Mouse (Mus musculus) stomach, postnatal 0 days (tissue): ENCODE measurements around the gene Fam184b. TPM values are rescaled to one million over a fixed set of nuclear protein-coding genes. Genes with fewer than 3 reads are reported as not detected.

ENCODE experiments used
- ATAC-seq: fragments of 200-750 bp; cut with Nextera tagmentation; 2 replicates; pipeline ENCODE4 v1.8.0; 2017; ENCODE audit not compliant: low FRiP score, low TSS enrichment
- DNase-seq: peaks from one replicate; pipeline ENCODE4 v3.0.0-alpha.2; 2016; ENCODE audit warnings: low spot score
- H3K27ac ChIP-seq: fragments of 300-500 bp; sonication (generic); replicated peaks from 2 replicates; pipeline ENCODE4 v1.5.1; 2014; ENCODE audit warnings: mild to moderate bottlenecking, control low read depth
- H3K27me3 ChIP-seq: fragments of 300-500 bp; sonication (generic); 2 replicates; pipeline ENCODE4 v1.6.1; 2014; ENCODE audit warnings: low read length; ENCODE audit not compliant: control insufficient read depth, insufficient read depth
- H3K36me3 ChIP-seq: fragments of 300-500 bp; sonication (generic); 2 replicates; pipeline ENCODE4 v1.6.1; 2014; ENCODE audit warnings: low read length, mixed read lengths; ENCODE audit not compliant: control insufficient read depth, insufficient read depth
- H3K4me1 ChIP-seq: fragments of 300-500 bp; sonication (generic); replicated peaks from 2 replicates; pipeline ENCODE4 v1.6.1; 2014; ENCODE audit warnings: antibody characterized with exemption; ENCODE audit not compliant: control insufficient read depth, insufficient read depth
- H3K4me2 ChIP-seq: fragments of 300-500 bp; sonication (generic); replicated peaks from 2 replicates; pipeline ENCODE4 v1.6.1; 2014; ENCODE audit warnings: low read depth, mild to moderate bottlenecking, control low read depth, moderate library complexity
- H3K4me3 ChIP-seq: fragments of 300-500 bp; sonication (generic); 2 replicates; pipeline ENCODE4 v1.5.1; 2014; ENCODE audit warnings: low read depth, low read length, control low read depth
- H3K9ac ChIP-seq: fragments of 300-500 bp; sonication (generic); 2 replicates; pipeline ENCODE4 v1.6.1; 2014; ENCODE audit warnings: mild to moderate bottlenecking, low read length, control low read depth, mixed read lengths
- H3K9me3 ChIP-seq: fragments of 300-500 bp; sonication (generic); 2 replicates; pipeline ENCODE4 v1.6.1; 2016; ENCODE audit warnings: low read length; ENCODE audit not compliant: control insufficient read depth
- CTCF ChIP-seq: IDR thresholded peaks from 2 replicates; pipeline ENCODE4 v1.5.1; 2016; ENCODE audit warnings: antibody characterized with exemption, low read depth, mild to moderate bottlenecking, moderate library complexity
- EP300 ChIP-seq: optimal IDR thresholded peaks from 2 replicates; pipeline ENCODE3; 2016; ENCODE audit warnings: antibody characterized with exemption
- WGBS: fragments of 180-500 bp; shearing (Covaris S2); extraction: QIAGEN DNeasy Blood & Tissue Kit; methylation state at CpG from one replicate; pipeline ENCODE4 v1.1.7; 2014; 5-methylcytosine and 5-hydroxymethylcytosine counted together
- polyA plus RNA-seq: library from polyadenylated mRNA; unstranded; fragments of >200 nt; fragmentation: Nextera tagmentation; extraction: Ambion mirVana; gene quantifications from 2 replicates; pipeline ENCODE4 v1.2.1, GENCODE M21; 2015

Gene Fam184b
- polyA plus RNA-seq = 1.7 and 1.9 TPM in 2 replicates

DNA sequence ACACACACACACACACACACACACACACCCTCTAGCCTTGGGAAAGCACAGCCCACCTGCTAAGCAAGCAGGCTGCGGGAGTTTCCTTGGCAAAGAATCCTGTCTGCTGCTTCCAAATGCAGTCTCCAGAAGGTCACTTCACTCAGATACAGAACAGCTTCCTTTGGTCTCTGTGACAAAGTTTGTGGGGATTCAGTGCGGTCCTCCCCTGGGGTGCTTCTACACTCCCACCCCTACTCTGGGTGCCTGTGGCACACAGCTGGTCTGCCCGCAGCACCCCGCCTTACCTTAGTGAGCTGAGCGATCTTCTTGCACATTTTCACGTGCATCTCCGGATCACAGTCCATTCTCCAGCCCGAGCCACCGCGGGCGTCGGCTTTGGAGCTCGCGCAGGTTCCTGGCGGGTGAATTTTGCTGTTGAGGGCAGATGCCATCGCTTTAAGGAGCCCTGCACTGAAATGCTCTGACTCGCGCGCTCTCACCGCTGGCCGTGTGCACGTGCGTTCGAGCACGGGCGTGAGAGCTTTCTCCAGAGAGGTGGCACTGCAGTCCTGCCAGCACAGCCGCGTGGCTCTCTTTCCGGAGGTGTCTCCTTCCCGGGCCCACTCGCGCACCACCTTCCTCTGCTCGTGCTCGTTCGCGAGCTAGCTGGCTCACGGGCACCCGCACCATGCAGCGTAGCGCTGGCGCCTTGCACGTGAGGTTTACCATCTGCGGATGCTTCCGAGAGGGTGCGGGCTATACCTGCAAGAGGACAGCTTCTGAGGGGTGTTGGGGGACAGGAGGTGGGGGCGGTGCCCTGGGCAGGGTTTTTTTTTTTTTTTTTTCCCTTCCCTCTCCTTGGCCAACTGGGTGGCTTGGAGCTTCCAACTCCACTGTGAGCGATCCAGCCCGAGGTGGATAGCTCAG is at the start of gene Fam184b:
Fam184b (minus strand) TSS at position 809 of the 909 bp plus-strand sequence.
- peak within 1 kb of the TSS; percentile 48 for H3K9ac ChIP-seq
- DNase-seq (peak; percentile 58), ATAC-seq (peak; percentile 51)
- H3K27ac ChIP-seq = no peak within 1 kb of the TSS
- H3K4me1 ChIP-seq = no peaks in the 10 kb centered on the region
- no peaks in the 10 kb centered on the region for H3K27me3 ChIP-seq
- no peaks in the 10 kb centered on the region for H3K36me3 ChIP-seq
- WGBS = under 1% methylated on average over 48 of the region's 48 CpGs
- no peaks in the 10 kb centered on the region for H3K9me3 ChIP-seq
- peak within 1 kb of the TSS; percentile 56 for H3K4me3 ChIP-seq
- no peak for TF ChIP-seq EP300
- TF ChIP-seq CTCF = no peak
- peak within 1 kb of the TSS; percentile 96 for H3K4me2 ChIP-seq

GRCm38 (mm10) chr5:45689152-45689551 is 49.7 kb upstream of the Fam184b start:
- 86% methylated on average over 4 of the region's 4 CpGs for WGBS
- no peaks in the 10 kb centered on the region for H3K27me3 ChIP-seq
- DNase-seq = no peak
- no peaks in the 10 kb centered on the region for H3K36me3 ChIP-seq
- H3K4me1 ChIP-seq = no peaks in the 10 kb centered on the region
- H3K4me3 ChIP-seq = no peak overlapping the region
- H3K9ac ChIP-seq = no peak overlapping the region
- no peak for ATAC-seq
- H3K27ac ChIP-seq = no peak overlapping the region
- no peak overlapping the region for H3K4me2 ChIP-seq
- TF ChIP-seq EP300 (no peak), CTCF (no peak)
- H3K9me3 ChIP-seq = no peaks in the 10 kb centered on the region

GRCm38 (mm10) chr5:45686223-45686622 is 46.8 kb upstream of the Fam184b start:
- Histone ChIP-seq H3K4me3 (no peak overlapping the region), H3K9ac (no peak overlapping the region), H3K4me2 (no peak overlapping the region), H3K4me1 (no peaks in the 10 kb centered on the region), H3K36me3 (no peaks in the 10 kb centered on the region), H3K9me3 (no peaks in the 10 kb centered on the region), H3K27ac (no peak overlapping the region), H3K27me3 (no peaks in the 10 kb centered on the region)
- 92% methylated on average over 3 of the region's 3 CpGs for WGBS
- no peak for ATAC-seq
- TF ChIP-seq EP300 (no peak), CTCF (no peak)
- no peak for DNase-seq

GRCm38 (mm10) chr5:45685243-45685642 is 45.8 kb upstream of the Fam184b start:
- DNase-seq = no peak
- TF ChIP-seq EP300 (no peak), CTCF (no peak)
- no peak overlapping the region for H3K4me3 ChIP-seq
- H3K27ac ChIP-seq = no peak overlapping the region
- WGBS = 100% methylated on average over 2 of the region's 2 CpGs
- H3K4me2 ChIP-seq = no peak overlapping the region
- ATAC-seq = no peak
- no peaks in the 10 kb centered on the region for H3K4me1 ChIP-seq
- no peaks in the 10 kb centered on the region for H3K36me3 ChIP-seq
- H3K9ac ChIP-seq = no peak overlapping the region
- H3K9me3 ChIP-seq = no peaks in the 10 kb centered on the region
- no peaks in the 10 kb centered on the region for H3K27me3 ChIP-seq

- no peaks in the 10 kb centered on the region for H3K36me3 ChIP-seq
- no peak overlapping the region for H3K27ac ChIP-seq
- no peak overlapping the region for H3K4me2 ChIP-seq
- H3K27me3 ChIP-seq = no peaks in the 10 kb centered on the region
- no peak for TF ChIP-seq EP300
- no peak for TF ChIP-seq CTCF
- no peaks in the 10 kb centered on the region for H3K4me1 ChIP-seq
- H3K9me3 ChIP-seq = no peaks in the 10 kb centered on the region
- DNase-seq (no peak), ATAC-seq (no peak)
- 94% methylated on average over 1 of the region's 1 CpGs for WGBS
- no peak overlapping the region for H3K4me3 ChIP-seq
- H3K9ac ChIP-seq = no peak overlapping the region
Observed at GRCm38 (mm10) chr5:45683388-45683787, 44.0 kb upstream of the Fam184b start.

DNA sequence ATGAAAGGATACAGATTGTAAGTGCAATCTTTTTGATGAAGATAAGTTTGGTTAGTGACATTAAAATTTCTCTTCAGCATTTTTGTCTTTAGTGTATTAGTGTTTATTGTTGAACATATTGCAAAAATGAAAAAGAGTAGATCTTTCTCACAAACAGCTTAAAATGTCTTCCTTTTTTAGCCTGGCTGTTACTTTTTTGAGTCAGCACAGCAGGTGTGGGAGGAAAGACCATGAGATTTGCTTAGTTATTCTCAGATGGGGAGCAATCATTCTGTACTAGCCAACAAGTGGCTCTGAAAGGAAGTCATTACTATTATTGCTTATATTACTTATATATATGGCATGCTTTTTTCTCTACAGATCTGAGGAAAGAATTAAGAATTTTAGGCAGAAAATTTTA is 40.5 kb upstream of the Fam184b start:
- H3K9ac ChIP-seq = no peak overlapping the region
- no peaks in the 10 kb centered on the region for H3K4me1 ChIP-seq
- ATAC-seq (no peak), DNase-seq (no peak)
- no peak overlapping the region for H3K4me3 ChIP-seq
- H3K27ac ChIP-seq = no peak overlapping the region
- H3K36me3 ChIP-seq = peaks cover 3% of the 10 kb centered on the region; the same call in 1 of the 2 replicates
- no peaks in the 10 kb centered on the region for H3K9me3 ChIP-seq
- H3K27me3 ChIP-seq = no peaks in the 10 kb centered on the region
- no peak for TF ChIP-seq EP300
- TF ChIP-seq CTCF = no peak
- H3K4me2 ChIP-seq = no peak overlapping the region
